Mouse (Mus musculus) testis, adult 2 months (tissue): Measurements from ENCODE around the gene Trim63.

Experiments used
- CTCF ChIP-seq: fragments of 200-500 bp; IDR thresholded peaks from 2 replicates; pipeline ENCODE4 v1.5.1; 2012; ENCODE audit warnings: low read depth, mild to moderate bottlenecking, inconsistent platforms, low read length, moderate library complexity; ENCODE audit not compliant: control insufficient read depth, insufficient read depth, insufficient replicate concordance
- POLR2A ChIP-seq: fragments of 200-500 bp; IDR thresholded peaks from 2 replicates; pipeline ENCODE4 v1.6.1; 2012; ENCODE audit warnings: low read depth, mild to moderate bottlenecking, inconsistent platforms, low read length, moderate library complexity; ENCODE audit not compliant: control insufficient read depth

DNA sequence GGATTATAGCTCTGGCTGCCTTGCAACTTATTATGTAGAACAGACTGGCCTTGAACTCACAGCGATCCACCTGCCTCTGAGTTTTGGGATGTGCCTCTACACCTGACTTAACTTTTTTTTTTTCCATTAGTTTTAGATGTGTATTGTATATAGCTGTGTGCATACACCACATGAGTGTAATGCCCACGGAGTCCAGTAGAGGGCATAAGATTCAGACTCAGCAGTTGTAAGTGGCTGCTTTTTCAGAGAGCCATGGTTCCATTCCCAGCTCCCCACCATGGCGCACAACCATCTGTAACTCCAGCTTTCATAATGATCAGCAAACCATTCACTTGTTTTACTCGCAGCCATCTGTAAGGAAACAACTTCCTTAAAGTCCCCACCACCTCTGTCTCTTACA lies 18.4 kb upstream of the Trim63 start:
- TF ChIP-seq POLR2A (no peak), CTCF (no peak)
